Mouse (Mus musculus) urinary bladder, postnatal 4 days (tissue): ENCODE results near the gene Magi3.

Experiments
- DNase-seq, 2 experiments: peaks; one replicate each; pipeline ENCODE4 v3.0.0; 2021 to 2022; ENCODE audit warnings: low spot score in 2 of 2

Magi3 gene

GRCm38 (mm10) chr3:104189823-104190222 lies 30.4 kb downstream of the Magi3 start:
- DNase-seq, result no peak

GRCm38 (mm10) chr3:104189234-104189633 lies 30.9 kb downstream of the Magi3 start:
- no peak for DNase-seq

GRCm38 (mm10) chr3:104184270-104184669 lies 35.9 kb downstream of the Magi3 start:
- no peak for DNase-seq

- DNase-seq, result no peak
Observed at GRCm38 (mm10) chr3:104183656-104184055, 36.5 kb downstream of the Magi3 start.

GRCm38 (mm10) chr3:104182711-104183110 lies 37.5 kb downstream of the Magi3 start:
- no peak for DNase-seq

GRCm38 (mm10) chr3:104161347-104161746 lies 58.8 kb downstream of the Magi3 start:
- DNase-seq, result no peak

GRCm38 (mm10) chr3:104160603-104161002 lies 59.6 kb downstream of the Magi3 start:
- DNase-seq, result no peak

GRCm38 (mm10) chr3:104150146-104150545 lies 70.0 kb downstream of the Magi3 start:
- no peak for DNase-seq

- DNase-seq, result no peak
Observed at GRCm38 (mm10) chr3:104142376-104142775, 77.8 kb downstream of the Magi3 start.

- DNase-seq, result no peak
Observed at GRCm38 (mm10) chr3:104138953-104139450, 81.2 kb downstream of the Magi3 start.

- DNase-seq, result no peak
Observed at GRCm38 (mm10) chr3:104125628-104126027, 94.5 kb downstream of the Magi3 start.

- no peak for DNase-seq
Observed at GRCm38 (mm10) chr3:104123846-104124245, 96.3 kb downstream of the Magi3 start.

- no peak for DNase-seq
Observed at GRCm38 (mm10) chr3:104109478-104109877, 110.7 kb downstream of the Magi3 start.

- DNase-seq, result no peak
Observed at GRCm38 (mm10) chr3:104104942-104105341, 115.2 kb downstream of the Magi3 start.

- DNase-seq, result no peak
Observed at GRCm38 (mm10) chr3:104101721-104102120, 118.5 kb downstream of the Magi3 start.

- DNase-seq, result no peak
Observed at GRCm38 (mm10) chr3:104101249-104101648, 118.9 kb downstream of the Magi3 start.

- no peak for DNase-seq
Observed at GRCm38 (mm10) chr3:104095936-104096335, 124.2 kb downstream of the Magi3 start.

- DNase-seq, result no peak
Observed at GRCm38 (mm10) chr3:104094646-104095045, 125.5 kb downstream of the Magi3 start.

GRCm38 (mm10) chr3:104092759-104093158 lies 127.4 kb downstream of the Magi3 start:
- DNase-seq, result no peak

GRCm38 (mm10) chr3:104082031-104082430 lies 138.1 kb downstream of the Magi3 start:
- DNase-seq, result no peak

GRCm38 (mm10) chr3:104078725-104079124 lies 141.4 kb downstream of the Magi3 start:
- DNase-seq, result no peak

GRCm38 (mm10) chr3:104069395-104069794 lies 150.8 kb downstream of the Magi3 start:
- no peak for DNase-seq

GRCm38 (mm10) chr3:104059001-104059622 lies 161.1 kb downstream of the Magi3 start:
- DNase-seq, result no peak

- DNase-seq, result no peak
Observed at GRCm38 (mm10) chr3:104032747-104033146, 187.4 kb downstream of the Magi3 start.
